Mouse (Mus musculus): ENCODE data around the gene Hs6st1. TPM values are rescaled to one million over a fixed set of nuclear protein-coding genes. Genes with fewer than 3 reads are reported as not detected.

The Hs6st1 gene
- total and polyA plus RNA-seq, 3 experiments: 9.1 to 18.1 (median 17.7) TPM

- H3K9me3 ChIP-seq (replicated peaks; ENCODE audit: low read length): no peaks in the 10 kb centered on the region
- H3K9ac ChIP-seq (ENCODE audit: insufficient read depth, low read depth): no peak overlapping the region
- no peak overlapping the region for H3K4me2 ChIP-seq (ENCODE audit: insufficient read depth, low read depth, poor library complexity, severe bottlenecking)
- no peak for DNase-seq (ENCODE audit: extremely low read depth)
- peaks cover 13 to 37% of the 10 kb centered on the region in 2 experiments for H3K4me1 ChIP-seq (ENCODE audit: control insufficient read depth in 1 of 2, insufficient read depth in 2 of 2)
- TF ChIP-seq MAX (IDR thresholded peaks at IDR 0.05; ENCODE audit: low read length): no peak
- no peak for TF ChIP-seq TBP (conservative IDR thresholded peaks at IDR 0.05; ENCODE audit: low read depth, low read length)
- no peak for TF ChIP-seq POLR2AphosphoS2 (IDR thresholded peaks at IDR 0.05; ENCODE audit: low read depth, low read length)
- TF ChIP-seq ETS1 (conservative IDR thresholded peaks at IDR 0.05; ENCODE audit: low read depth, low read length): no peak
- no peak for TF ChIP-seq GABPA (IDR thresholded peaks at IDR 0.05; ENCODE audit: insufficient replicate concordance, low read depth, low read length)
- TF ChIP-seq MEF2A (IDR thresholded peaks at IDR 0.05; ENCODE audit: borderline replicate concordance, low read depth, low read length): no peak
- TF ChIP-seq ZKSCAN1 (IDR thresholded peaks at IDR 0.05; ENCODE audit: borderline replicate concordance, low read depth, low read length): no peak
- TF ChIP-seq ZNF384 (IDR thresholded peaks at IDR 0.05; ENCODE audit: low read depth, low read length): no peak
- TF ChIP-seq IRF4 (IDR thresholded peaks at IDR 0.05; ENCODE audit: low read depth, low read length): no peak
- TF ChIP-seq RCOR1 (conservative IDR thresholded peaks at IDR 0.05; ENCODE audit: low read depth, low read length): no peak
- no peak for TF ChIP-seq KAT2A (IDR thresholded peaks at IDR 0.05; ENCODE audit: insufficient replicate concordance, low read length)
- TF ChIP-seq ELF1 (IDR thresholded peaks at IDR 0.05; ENCODE audit: low read depth, low read length): no peak
- no peaks in the 10 kb centered on the region for H3K79me2 ChIP-seq (replicated peaks; ENCODE audit: control insufficient read depth, extremely low read depth, insufficient read depth, poor library complexity, severe bottlenecking)
- no peak overlapping the region for H3K4me3 ChIP-seq (replicated peaks in 1 of 3; ENCODE audit: low read depth in 2 of 3, low read length in 2 of 3, poor library complexity in 1 of 3)
- no peaks in the 10 kb centered on the region for H3K36me3 ChIP-seq (replicated peaks in 1 of 2; ENCODE audit: control insufficient read depth in 1 of 2, insufficient read depth in 1 of 2, low read length in 1 of 2)
- dilution Hi-C loops (cut with MboI; ENCODE audit: extremely low pct_ligation_motif_present, extremely low pct_unique_long_range_greater_than_20kb, low sequenced_read_pairs): no loop called here
- in situ Hi-C loops (cut with MboI; ENCODE audit: low pct_ligation_motif_present, low pct_unique_long_range_greater_than_20kb, low sequenced_read_pairs): no loop called here
- H3K27ac ChIP-seq (ENCODE audit: insufficient read depth, low read depth): no peak overlapping the region
- no peaks in the 10 kb centered on the region for H3K27me3 ChIP-seq (replicated peaks)
Observed at GRCm38 (mm10) chr1:36059351-36059750, 8.8 kb upstream of the Hs6st1 start.

GRCm38 (mm10) chr1:36059959-36060953 lies 7.9 kb upstream of the Hs6st1 start:
- Histone ChIP-seq H3K4me2 (ENCODE audit: insufficient read depth, low read depth, poor library complexity, severe bottlenecking) (no peak overlapping the region), H3K79me2 (replicated peaks; ENCODE audit: control insufficient read depth, extremely low read depth, insufficient read depth, poor library complexity, severe bottlenecking) (no peaks in the 10 kb centered on the region), H3K9ac (ENCODE audit: insufficient read depth, low read depth) (no peak overlapping the region), H3K36me3 (replicated peaks in 1 of 2; ENCODE audit: control insufficient read depth in 1 of 2, insufficient read depth in 1 of 2, low read length in 1 of 2) (no peaks in the 10 kb centered on the region), H3K27me3 (replicated peaks) (no peaks in the 10 kb centered on the region), H3K27ac (ENCODE audit: insufficient read depth, low read depth) (no peak overlapping the region), H3K4me1 (ENCODE audit: control insufficient read depth in 1 of 2, insufficient read depth in 2 of 2) (peaks cover 6 to 38% of the 10 kb centered on the region in 2 experiments), H3K9me3 (replicated peaks; ENCODE audit: low read length) (no peaks in the 10 kb centered on the region), H3K4me3 (replicated peaks in 1 of 3; ENCODE audit: low read depth in 2 of 3, low read length in 2 of 3, poor library complexity in 1 of 3) (no peak overlapping the region)
- in situ Hi-C loops (cut with MboI; ENCODE audit: low pct_ligation_motif_present, low pct_unique_long_range_greater_than_20kb, low sequenced_read_pairs) (loop anchor here (10.0 kb wide), 1 partner anchor 75 kb away; no protein-coding TSS in a partner anchor), dilution Hi-C loops (cut with MboI; ENCODE audit: extremely low pct_ligation_motif_present, extremely low pct_unique_long_range_greater_than_20kb, low sequenced_read_pairs) (no loop called here)
- TF ChIP-seq ZKSCAN1 (IDR thresholded peaks at IDR 0.05; ENCODE audit: borderline replicate concordance, low read depth, low read length) (no peak), HCFC1 (IDR thresholded peaks at IDR 0.05; ENCODE audit: low read depth, low read length) (no peak), PAX5 (IDR thresholded peaks at IDR 0.05; ENCODE audit: low read length) (no peak), GABPA (IDR thresholded peaks at IDR 0.05; ENCODE audit: insufficient replicate concordance, low read depth, low read length) (no peak), JUND (conservative IDR thresholded peaks at IDR 0.05; ENCODE audit: low read depth, low read length) (no peak), SIN3A (IDR thresholded peaks at IDR 0.05; ENCODE audit: low read length) (no peak), CTCF (conservative IDR thresholded peaks at IDR 0.05 in 1 of 2, IDR thresholded peaks at IDR 0.05 in 1 of 2; ENCODE audit: low read depth in 2 of 2, low read length in 2 of 2) (no peak), RCOR1 (conservative IDR thresholded peaks at IDR 0.05; ENCODE audit: low read depth, low read length) (no peak), MEF2A (IDR thresholded peaks at IDR 0.05; ENCODE audit: borderline replicate concordance, low read depth, low read length) (no peak), MXI1 (IDR thresholded peaks at IDR 0.05; ENCODE audit: low read depth, low read length) (no peak), NELFE (IDR thresholded peaks at IDR 0.05; ENCODE audit: low read depth, low read length) (no peak), ZMIZ1 (IDR thresholded peaks at IDR 0.05; ENCODE audit: low read depth, low read length) (no peak), IRF4 (IDR thresholded peaks at IDR 0.05; ENCODE audit: low read depth, low read length) (no peak)
- no peak for DNase-seq (ENCODE audit: extremely low read depth)

All from CH12.LX (cell line).